Mouse (Mus musculus): ENCODE data around the gene Ddx1.

The Ddx1 gene

DNA sequence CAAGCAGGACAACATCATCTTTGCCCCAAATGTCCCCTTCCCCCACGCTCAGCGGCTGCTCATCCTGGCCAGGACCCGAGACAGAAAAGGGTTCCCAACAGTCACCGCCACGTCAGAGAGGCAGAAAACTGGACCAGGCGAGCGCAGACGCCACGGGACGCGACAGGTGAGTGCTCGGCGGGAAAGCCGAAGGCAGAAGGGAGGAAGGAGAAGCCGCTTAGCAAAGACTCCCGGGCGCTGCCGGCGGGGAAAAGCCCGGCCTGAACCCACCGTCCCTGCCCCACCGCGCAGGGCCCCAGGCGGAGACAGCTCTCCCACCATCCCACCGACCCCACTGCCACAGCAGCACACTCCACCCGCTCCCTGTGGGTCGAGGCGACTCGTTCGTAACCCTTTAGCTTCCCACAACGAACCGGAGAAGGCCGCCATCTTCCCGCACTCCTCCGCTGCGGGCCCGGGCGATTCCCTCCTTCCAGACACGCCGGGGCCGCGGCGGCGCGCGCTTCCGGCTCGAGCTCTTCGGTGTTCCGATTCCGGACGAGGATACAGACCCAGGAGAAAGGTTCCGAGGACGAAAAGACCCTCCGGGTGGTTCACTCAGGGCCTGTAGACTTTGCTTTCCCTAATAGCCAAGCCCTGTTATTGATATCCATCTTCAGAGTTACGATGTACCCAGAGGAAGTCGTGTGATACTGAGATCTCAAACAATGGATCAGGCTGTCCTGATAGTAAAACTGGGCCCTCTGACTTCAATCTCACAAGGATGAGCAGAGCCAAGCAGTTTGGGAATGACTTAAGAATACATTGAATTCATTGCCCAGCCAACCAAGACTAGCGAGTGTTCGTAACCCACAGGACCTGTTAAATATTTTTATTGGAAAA, at the start of gene Ddx1:
Ddx1 (minus strand) TSS at position 523 of the 882 bp plus-strand sequence.
- DNase-seq (ENCODE audit: low spot score in 2 of 2), result peak; percentile 63 to 69

DNA sequence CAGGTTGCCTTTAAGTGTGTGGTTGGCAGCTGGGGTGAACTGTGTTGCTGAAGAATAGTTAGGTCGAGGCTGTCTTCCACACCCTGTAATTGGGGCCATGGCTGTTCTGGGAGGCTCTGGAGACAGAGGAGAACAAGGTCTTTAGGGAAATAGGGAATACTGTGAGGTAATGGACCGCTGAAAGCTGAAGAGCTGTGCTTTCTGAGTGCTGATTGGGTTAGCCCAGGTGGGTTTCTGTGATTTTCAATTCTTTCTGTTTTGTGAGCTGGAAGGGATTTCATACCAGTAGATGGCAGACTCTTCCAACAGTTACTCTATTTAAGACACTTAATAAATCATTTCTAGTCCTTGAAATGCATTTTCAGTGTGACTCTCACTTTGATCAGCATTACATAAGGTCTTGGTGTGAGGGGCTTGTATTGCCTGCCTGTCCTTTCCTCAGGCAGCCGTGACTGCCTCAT, 44.4 kb upstream of the Ddx1 start:
- DNase-seq (ENCODE audit: low spot score in 2 of 2), result no peak

DNA sequence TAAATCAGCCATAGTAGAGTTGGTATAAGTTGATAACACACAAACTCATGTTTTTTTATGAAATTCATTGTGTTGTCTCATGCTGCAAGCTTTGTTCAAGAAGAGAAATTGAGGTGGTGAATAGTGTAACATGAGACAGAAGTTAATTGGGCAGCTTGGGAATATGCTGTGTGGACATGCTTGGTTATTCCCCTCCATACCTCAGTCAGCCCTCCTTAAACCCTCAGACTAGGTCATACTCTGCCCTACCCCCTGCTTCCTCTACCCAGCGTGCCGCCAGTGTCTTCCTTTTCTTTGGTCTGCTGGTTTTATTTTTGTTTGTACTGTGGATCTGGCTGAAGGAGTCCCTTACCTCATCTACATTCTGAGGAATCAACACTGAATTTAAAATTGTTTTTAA, 42.4 kb upstream of the Ddx1 start:
- no peak for DNase-seq (ENCODE audit: low spot score in 2 of 2)

DNA sequence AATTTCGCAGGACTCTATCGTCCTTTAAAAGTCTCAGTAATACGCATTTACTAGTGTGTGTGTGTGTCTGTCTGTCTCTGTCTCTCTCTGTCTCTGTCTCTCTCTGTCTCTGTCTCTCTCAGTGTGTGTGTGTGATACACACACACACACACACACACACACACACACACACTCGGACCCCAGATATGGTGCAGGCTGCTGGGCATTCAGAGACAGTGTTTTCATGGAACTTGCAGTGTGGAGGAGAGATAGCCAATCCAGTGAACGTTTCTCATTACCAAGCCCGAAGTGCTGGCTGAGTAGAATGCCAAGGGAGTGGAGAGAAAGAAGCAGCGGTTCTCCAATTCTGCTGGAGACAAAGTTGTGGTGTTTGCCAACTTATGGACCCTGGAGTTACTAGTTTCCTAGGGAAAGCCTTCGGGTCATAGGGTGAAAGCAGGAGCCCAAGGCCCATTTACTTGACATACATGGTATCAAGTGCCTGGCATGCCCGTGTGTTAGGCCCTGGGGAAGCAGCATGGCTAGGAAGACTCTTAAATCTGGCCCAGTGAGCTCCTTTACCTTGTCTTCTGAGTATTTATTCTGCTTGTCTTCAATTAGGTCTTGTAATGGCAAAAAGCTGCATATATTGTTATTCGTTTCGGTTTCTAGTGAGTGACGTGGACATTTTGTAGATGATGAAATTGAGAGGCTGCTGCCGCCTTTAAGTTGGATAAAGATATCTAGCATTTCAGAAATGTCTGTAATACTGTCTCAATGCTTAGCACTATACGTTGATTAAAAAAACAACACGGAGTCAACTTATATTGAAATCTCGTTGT, 20.8 kb upstream of the Ddx1 start:
- no peak for DNase-seq (ENCODE audit: low spot score in 2 of 2)

DNA sequence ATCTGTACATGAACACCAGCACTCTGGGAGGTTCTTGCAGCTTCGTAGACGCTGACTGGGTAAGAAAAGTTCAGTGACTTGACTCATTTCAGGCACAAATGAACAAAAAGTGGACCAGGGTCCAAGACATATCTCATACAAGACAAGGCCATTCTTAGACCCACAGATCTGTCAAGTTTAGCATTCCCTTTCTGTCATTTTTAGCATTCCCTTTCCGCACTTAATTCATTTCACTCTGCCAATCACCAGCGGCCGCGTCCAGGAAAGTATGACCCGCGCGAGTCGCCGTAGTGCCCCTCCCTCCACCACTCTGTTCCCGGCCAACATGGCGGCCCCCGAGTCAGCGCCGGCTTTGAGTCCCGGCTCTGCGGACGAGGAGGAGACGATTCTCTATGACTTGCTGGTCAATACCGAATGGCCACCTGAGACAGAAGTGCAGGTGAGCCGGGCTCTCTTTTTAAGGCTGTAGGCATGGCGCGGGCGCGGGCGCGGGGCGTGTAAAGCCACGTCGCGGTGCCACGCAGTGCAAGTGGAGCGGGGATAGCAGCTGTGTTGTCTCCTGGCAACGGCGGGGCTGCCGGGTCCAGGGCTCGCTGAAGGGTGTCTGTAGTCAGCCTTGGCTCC, 19.9 kb upstream of the Ddx1 start, which contains the start of gene Nbas:
Nbas (plus strand) TSS at position 308 of the 624 bp plus-strand sequence.
- peak; percentile 71 to 79 for DNase-seq (ENCODE audit: low spot score in 2 of 2)

DNA sequence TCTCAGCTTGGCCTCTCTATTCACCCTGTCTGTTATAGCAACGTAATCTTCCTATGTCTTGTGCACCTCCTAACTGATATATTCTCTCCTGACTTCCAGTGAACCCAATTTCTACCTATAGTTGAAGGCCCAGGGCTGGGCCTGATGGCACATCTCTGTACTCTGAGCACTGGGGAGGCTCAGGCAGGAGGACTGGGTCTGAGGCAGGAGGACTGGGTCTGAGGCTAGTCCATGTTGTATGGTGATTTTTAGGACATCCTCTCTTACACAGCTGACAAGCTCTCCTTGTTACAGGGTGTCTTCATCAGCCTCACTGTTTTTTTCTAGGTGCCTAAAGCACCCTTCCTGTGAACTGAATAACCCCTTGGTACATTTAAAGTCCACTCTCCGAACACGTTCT, 19.4 kb upstream of the Ddx1 start:
- no peak for DNase-seq (ENCODE audit: low spot score in 2 of 2)

DNA sequence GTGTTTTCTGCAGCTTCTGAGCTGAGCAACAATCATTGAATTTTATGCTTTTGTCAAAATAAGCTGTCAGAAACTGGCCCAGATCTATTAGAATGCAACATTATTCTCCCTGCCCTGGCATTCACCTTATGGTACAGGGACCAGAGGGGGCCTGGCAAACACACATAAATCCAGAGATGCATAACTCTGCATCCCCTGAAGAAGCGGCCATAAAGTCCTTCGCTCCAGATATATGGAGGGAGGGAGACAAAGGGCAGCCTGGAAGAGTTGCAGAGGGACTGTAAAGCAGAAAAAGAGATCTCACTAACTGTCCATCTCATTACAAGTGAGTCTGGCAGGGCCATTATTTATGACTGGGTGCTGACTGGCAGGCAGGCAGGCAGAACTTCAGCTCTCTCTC, 6.7 kb upstream of the Ddx1 start:
- DNase-seq (ENCODE audit: low spot score in 2 of 2), result no peak

DNA sequence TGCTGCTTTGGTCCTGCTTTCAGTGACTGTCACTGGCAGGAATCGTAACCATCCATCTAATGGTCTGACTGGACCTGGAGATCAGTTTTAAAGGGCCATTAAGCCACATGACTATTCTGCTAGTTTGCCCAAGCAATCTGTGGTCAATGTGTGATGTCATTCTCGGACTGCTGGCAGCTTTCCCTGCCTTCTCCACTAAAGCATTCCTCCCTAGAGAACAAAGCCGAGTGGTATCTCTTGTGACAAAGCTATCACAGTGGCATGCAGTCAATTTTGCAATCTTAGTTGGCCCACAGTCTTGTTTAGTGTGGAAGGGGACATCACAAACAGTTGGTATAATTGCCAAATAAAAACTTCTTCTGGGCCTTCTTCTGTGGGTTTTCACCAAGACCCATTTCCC, 6.1 kb upstream of the Ddx1 start:
- no peak for DNase-seq (ENCODE audit: low spot score in 2 of 2)

DNA sequence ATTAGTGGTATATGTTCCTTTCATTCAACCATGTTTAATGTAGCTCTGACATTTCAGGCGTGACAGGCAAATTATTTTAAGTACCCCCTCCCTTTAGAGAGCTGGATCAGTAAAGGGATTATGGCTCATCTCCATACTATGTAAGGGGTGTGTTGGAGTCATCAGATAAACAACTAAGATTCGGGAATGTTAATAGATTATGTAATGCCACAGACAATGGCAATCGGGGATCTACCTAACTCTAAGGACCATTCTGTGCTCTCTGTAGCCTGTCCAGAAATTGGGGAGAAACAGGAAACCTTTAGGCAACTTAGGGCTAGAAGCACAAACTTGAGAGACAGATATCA, 533 bp upstream of the Ddx1 start:
- no peak for DNase-seq (ENCODE audit: low spot score in 2 of 2)

DNA sequence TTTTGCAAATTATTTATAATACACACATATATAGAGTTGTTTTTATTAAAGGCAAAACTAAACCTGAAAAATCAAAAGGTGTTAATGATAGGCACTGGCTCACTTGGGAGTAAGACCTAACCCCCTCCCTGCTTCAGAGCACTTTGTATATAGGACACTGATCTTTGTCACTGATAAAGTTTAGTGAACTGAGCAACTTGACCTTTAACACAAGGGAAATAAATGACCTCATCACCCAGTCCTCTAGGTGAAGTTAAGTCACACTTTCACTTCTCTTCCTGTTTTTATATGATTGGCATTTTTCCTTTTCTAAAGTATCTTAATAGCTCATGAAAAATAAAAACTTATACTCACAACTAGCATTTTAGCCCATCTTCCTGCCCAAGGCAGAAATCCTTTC, 6.6 kb downstream of the Ddx1 start:
- no peak for DNase-seq (ENCODE audit: low spot score in 2 of 2)

DNA sequence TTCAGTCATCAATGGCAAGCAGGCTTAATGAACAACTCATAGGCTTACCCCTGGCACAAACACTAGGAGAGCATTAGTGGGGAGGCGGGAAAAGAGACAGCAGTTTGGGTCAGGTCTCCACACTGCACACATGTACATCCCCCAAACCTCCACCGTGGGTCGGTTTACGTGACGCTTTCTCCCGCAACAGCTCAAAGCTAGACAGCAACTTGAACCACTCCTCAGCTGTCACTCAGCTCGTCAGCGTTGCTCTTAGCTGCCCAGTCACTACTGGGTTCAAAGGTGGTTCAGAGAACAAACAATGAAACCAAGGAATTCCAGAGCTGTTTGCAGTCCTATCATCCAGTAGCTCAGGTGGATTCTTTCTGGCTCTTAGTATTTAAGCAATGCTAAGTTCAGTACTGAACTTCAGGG, 30.9 kb downstream of the Ddx1 start:
- DNase-seq (ENCODE audit: low spot score in 2 of 2), result no peak

DNA sequence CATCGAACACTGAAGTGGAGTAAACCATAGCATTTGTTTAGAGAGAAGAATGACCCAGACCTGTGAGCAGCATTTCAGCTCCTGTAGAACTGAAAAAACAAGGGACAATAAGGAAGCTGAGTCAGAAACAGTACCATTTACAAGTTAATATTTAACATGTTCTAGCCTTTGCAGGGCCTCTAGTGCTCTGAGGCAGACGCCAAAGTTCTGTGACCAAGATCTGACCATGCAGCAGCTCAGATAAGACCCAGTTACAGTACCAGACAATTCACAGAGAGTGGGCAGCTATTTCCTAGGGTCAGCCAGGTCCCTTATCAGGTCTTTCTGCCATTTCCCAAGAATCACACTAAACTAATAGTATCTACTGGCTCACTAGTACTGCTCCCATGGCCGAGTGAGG, 31.4 kb downstream of the Ddx1 start:
- no peak for DNase-seq (ENCODE audit: low spot score in 2 of 2)

DNA sequence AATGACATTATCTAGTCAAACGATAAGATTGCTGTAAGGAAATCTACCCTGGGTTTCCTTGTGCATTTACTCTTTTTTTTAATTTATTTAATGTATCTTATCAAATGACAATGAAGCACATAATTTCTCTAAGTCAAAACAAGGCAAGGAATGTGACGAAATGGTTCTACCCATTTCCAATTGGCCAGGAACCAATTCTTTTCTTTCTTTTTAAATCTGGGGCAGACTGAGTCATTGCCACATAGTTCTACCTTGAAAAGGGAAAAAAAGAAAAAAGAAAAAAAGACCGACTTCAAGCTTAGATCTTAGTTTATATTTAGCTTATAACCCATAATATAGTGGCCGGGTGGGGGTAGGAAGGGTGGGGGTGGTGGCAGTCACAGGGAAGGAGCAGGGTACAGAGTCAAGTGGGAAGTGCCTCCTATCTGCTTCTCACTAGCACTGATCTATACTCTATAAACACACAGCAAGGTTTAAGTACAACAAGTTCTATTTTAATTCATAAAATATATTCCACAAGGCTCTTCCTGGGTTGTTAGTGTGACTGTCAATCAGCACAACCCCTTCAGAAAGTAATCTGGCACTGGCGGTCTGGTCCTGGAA, 32.4 kb downstream of the Ddx1 start:
- no peak for DNase-seq (ENCODE audit: low spot score in 2 of 2)

DNA sequence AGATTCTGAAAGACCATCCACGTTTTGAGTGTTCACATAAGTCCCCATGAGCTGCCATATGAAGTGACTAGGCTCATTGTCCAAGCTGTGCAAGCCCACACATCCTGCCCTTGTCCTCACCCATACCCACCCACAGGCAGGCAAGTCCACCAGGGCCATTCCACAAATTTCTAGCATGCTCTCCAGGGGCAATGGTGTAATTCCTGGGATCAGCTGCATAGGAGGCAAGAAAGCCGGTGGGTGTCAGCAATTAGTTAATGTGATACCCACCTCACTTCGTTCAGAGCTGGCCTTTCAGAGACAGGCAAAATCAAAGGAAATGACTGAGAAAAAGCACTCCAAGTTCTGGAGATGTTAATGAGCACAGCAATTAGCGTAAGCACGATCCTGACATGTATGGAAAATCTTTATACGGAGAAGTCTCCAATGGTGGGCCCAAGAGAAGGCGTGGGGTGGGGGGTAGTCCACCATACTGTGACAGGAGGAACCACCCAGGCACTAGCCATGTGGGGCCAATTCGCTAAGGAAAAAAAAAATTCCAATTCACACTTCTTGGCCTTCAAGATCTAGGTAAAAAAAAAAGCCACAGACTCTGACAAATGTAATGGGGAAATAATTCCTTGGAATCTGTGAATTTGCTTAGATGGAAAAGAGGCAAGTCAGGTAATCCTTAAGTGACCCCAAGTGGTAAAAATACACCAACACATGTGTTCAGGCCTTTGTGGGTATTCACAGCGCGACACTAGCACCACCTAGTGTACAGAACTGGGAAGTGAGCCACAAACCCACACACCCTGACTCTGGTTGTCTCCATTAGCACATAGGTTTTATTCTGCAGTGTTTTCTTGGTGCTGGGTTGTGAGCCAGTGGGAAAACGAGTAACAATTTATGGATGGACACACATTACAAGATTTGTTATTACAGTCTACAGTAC, 34.4 kb downstream of the Ddx1 start:
- peak; percentile 86 to 92 for DNase-seq (ENCODE audit: low spot score in 2 of 2)

DNA sequence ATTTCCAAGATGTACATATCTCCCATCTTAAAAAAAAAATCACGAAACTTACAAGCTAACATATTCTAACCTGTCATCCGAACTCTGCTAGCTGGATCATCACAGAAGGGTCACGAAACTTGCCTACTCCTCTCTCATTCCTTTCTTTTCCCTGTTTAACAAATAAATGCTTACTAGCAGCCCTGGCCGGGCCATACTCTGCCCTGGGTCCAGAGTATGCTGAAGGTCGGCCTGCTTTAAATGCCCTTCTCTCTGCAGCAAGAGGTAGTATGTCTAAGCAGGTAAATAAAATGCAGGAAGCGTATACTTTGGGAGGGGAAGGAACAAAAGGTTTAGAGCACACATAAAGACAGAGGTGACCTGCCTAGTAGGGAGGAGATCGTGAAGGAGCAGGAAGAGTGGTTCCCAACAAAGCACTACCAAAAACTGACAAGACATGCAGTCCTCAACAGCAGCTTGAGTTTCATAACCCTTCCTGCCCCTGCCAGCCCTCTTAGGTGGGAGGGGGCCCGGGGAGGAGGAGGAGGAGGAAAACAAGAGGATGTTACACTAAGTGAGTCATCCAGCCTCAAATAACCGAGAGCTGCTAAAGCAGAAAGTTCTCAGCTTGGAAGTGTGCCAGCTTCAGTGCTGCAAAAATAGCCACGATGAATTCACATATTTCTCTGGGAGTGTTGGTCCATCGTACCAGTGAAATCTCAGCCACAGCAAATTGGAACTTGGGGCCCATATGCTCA, 37.1 kb downstream of the Ddx1 start:
- peak; percentile 74 to 78 for DNase-seq (ENCODE audit: low spot score in 2 of 2)

DNA sequence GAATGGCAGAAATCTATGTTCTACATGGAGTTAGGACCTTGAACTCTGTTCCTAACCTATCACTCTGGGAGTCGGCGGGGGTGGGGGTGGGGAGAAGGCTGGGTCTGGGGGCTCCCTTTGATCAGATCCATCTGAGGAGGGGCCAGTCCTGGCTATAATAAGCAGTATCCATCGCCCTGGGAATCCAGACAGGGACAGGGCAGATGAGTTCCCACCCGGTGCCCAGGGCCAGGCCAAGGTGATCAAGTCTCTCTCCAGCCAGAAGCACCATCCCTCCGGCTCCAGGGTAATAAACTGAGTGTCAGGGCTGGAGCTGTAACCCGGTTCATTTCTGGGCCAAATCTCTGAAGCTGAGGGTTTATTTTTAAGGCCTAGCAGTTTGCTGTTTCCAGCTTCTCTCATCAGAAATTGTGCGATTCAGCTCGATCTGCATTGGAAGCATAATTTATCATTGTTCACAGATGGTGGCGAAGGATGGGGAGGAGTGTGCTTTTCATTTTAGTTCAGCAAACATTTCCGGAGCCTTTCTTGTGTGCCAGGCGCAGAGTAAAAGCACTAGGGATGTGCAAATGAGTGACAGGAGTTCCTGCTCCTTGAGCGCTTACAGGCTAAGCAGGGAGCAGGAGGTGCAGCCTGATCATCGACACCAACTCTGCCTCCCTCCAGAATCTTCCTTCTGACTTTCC, 39.2 kb downstream of the Ddx1 start:
- peak; percentile 25 to 27 for DNase-seq (ENCODE audit: low spot score in 2 of 2)

DNA sequence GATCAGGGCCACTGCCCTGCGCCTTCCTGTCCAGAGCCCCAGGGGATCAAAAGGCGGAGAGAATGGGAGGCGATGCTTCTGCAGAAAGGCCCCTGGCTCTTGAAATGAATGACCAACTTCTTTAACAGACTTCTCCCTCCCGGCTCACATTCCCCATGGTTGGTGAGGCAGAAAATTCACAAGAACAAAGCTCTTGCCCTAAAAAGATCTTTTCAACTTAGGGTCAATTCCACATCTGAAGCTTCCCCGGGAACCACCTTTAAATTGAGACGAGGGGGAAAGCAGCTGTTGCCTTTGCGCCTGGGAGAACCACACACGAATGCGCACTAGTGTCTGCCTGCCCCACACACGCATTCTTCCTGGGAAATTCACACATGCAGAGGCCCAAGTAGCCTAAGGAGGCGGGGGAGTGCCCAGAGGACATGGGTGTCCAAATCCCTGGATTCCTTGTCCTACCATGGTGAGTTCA, 40.0 kb downstream of the Ddx1 start:
- DNase-seq (ENCODE audit: low spot score in 2 of 2), result no peak

DNA sequence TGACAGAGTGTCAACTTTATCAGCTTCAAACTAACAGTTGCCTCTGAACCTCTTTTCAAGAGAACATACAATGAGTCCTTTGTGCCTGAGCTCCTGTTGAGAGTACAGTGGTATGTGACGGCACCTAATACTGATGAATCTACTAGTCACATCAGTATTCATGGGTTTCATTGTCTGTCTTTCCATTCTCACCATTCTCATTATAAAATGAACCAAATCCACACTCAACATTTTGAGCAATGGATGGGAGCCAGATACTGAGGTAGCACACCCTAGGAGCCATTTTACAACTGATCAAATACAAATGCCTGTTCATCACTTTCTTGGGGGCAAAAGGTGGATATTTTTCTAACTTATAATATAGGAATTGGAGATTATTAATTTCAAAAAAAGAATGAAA, 40.5 kb downstream of the Ddx1 start:
- DNase-seq (ENCODE audit: low spot score in 2 of 2), result no peak

DNA sequence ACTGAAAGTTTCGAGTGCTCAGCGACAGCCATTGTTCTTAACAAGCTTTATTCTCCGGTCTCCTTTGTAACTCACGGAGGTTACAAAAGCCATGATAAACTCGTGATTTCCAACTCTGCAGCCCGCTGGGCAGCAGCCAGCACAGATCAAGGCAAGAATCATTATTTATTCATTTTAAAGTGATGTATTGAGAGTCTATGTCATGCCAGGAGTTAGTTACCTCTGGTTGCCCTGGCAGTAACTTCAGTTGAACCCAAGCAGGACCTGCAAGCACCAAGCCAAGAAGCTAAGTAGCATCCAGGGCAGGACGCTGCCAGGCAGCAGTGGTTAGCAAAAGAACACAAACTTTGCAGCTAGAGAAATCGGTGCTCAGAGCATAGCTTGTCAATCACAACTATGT, 41.9 kb downstream of the Ddx1 start:
- DNase-seq (ENCODE audit: low spot score in 2 of 2), result no peak

Data from frontal cortex, postnatal 14 days (tissue).